Mouse (Mus musculus): ENCODE measurements around the gene Crhr1.
"Not testable (repeated sequence)": the region's sequence is repeated elsewhere in the genome, so short reads cannot be mapped to it uniquely, and the experiment has no call there.

Gene Crhr1

DNA sequence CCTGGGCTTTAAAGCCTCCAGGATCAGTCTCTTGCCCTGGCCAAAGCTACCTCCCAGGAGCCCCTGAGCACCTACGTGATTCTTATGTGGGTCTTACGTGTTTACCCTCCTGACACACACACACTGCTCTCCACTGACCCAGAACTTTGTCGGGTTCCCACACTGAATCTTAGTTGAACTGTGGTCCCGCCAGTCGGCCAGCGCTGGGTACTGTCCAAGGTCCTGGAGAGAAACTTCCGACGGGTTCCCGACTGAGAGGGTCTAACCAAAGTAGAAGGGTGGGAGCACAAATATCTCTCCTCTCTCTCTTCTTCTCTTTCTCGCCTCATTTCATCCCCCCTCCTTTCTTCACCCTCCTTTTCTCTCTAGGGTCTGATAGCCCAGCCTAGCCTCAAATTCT lies 65.2 kb downstream of the Crhr1 start:
- H3K27me3 ChIP-seq (ENCODE audit: control insufficient read depth, insufficient read depth, low read length, poor library complexity, severe bottlenecking) = no peaks in the 10 kb centered on the region
- no peaks in the 10 kb centered on the region for H3K36me3 ChIP-seq (ENCODE audit: control insufficient read depth, insufficient read depth, low read length, poor library complexity, severe bottlenecking)
- DNase-seq (ENCODE audit: low read depth, low spot score) = peak; percentile 28

- Histone ChIP-seq H3K36me3 (ENCODE audit: control insufficient read depth, insufficient read depth, low read length, poor library complexity, severe bottlenecking) (no peaks in the 10 kb centered on the region), H3K27me3 (ENCODE audit: control insufficient read depth, insufficient read depth, low read length, poor library complexity, severe bottlenecking) (peaks cover 3% of the 10 kb centered on the region; the same call in 1 of the 2 replicates)
- DNase-seq (ENCODE audit: low read depth, low spot score) = no peak
Measured at GRCm38 (mm10) chr11:104203271-104203670, 70.6 kb downstream of the Crhr1 start.

- no peak for DNase-seq (ENCODE audit: low read depth, low spot score)
- Histone ChIP-seq H3K36me3 (ENCODE audit: control insufficient read depth, insufficient read depth, low read length, poor library complexity, severe bottlenecking) (no peaks in the 10 kb centered on the region), H3K27me3 (ENCODE audit: control insufficient read depth, insufficient read depth, low read length, poor library complexity, severe bottlenecking) (peaks cover 3% of the 10 kb centered on the region; the same call in 1 of the 2 replicates)
Measured at GRCm38 (mm10) chr11:104206573-104206972, 73.9 kb downstream of the Crhr1 start.

DNA sequence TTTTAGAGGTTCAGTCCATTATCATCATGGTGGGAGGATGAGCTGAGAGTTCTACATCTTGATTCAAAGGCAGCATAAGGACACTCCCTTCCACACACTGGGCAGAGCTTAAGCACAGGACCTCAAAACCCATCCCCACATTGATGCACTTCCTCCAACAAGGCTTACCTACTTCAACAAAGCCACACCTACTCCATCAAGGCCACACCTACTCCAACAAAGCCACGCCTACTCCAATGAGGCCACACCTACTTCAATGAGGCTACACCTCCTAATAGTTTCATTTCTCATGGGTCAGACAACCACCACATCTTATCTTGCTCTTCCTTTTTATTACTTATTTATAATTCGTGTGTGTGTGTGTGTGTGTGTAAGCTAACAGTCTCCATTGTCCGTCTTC lies 76.4 kb downstream of the Crhr1 start:
- H3K27me3 ChIP-seq (ENCODE audit: control insufficient read depth, insufficient read depth, low read length, poor library complexity, severe bottlenecking) = peaks cover 3% of the 10 kb centered on the region; the same call in 1 of the 2 replicates
- no peaks in the 10 kb centered on the region for H3K36me3 ChIP-seq (ENCODE audit: control insufficient read depth, insufficient read depth, low read length, poor library complexity, severe bottlenecking)
- no peak for DNase-seq (ENCODE audit: low read depth, low spot score)

DNA sequence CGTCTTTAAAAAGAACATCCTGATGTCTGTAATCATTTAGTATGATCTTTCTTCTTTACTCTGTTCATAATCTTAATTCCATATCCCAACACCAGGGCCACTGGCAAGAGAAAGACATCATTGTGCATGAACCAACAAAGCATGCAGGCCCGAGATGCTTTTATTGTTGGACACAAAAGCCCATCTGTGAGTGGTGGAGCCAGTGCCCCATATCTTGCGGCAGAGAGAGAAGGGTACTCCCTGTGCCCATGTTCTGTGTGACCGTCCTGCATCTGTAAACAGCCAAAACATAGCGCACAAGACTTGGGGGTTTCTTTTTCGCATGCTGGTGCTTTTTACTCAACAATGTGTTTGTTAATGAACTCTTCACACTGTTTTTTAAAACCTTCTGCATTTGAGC lies 78.6 kb downstream of the Crhr1 start:
- Histone ChIP-seq H3K27me3 (ENCODE audit: control insufficient read depth, insufficient read depth, low read length, poor library complexity, severe bottlenecking) (no peaks in the 10 kb centered on the region), H3K36me3 (ENCODE audit: control insufficient read depth, insufficient read depth, low read length, poor library complexity, severe bottlenecking) (no peaks in the 10 kb centered on the region)
- no peak for DNase-seq (ENCODE audit: low read depth, low spot score)

DNA sequence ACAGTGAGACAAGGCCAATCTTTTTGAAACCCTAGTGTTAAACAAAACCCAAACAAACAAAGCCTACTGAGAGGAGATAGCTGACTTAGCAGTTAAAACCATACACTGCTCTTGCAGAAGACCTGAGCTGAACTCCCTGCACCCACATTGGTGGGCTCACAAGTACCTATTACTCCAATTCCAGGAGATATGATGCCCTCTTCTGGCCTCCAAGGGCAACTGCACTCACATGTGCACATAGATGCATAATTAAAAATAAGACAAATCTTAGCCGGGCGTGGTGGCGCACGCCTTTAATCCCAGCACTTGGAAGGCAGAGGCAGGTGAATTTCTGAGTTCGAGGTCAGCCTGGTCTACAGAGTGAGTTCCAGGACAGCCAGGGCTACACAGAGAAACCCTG lies 81.5 kb downstream of the Crhr1 start:
- not testable (repeated sequence) for H3K27me3 ChIP-seq (ENCODE audit: control insufficient read depth, insufficient read depth, low read length, poor library complexity, severe bottlenecking); H3K36me3 ChIP-seq (ENCODE audit: control insufficient read depth, insufficient read depth, low read length, poor library complexity, severe bottlenecking); DNase-seq (ENCODE audit: low read depth, low spot score)

DNA sequence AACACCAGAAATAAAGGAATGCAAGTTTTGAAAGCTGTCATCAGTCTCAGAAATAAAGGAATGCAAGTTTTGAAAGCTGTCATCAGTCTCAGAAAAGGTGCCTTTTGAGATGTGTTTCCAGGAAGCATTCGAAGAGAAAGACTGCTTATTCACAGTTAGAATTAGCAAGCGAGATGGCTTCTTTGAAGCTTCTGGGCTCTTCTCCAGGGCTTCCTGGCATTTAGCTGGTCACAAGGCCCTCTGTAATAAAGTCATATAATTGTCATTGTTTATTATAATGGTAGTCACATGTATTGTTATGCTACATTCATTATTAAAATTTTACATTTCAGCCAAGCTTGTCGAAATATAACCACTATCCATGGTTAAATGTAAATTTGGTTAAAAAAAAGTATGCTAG lies 85.4 kb downstream of the Crhr1 start:
- Histone ChIP-seq H3K36me3 (ENCODE audit: control insufficient read depth, insufficient read depth, low read length, poor library complexity, severe bottlenecking) (no peaks in the 10 kb centered on the region), H3K27me3 (ENCODE audit: control insufficient read depth, insufficient read depth, low read length, poor library complexity, severe bottlenecking) (no peaks in the 10 kb centered on the region)
- DNase-seq (ENCODE audit: low read depth, low spot score) = no peak

- H3K36me3 ChIP-seq (ENCODE audit: control insufficient read depth, insufficient read depth, low read length, poor library complexity, severe bottlenecking) = no peaks in the 10 kb centered on the region
Measured at GRCm38 (mm10) chr11:104220291-104220690, 87.6 kb downstream of the Crhr1 start.

DNA sequence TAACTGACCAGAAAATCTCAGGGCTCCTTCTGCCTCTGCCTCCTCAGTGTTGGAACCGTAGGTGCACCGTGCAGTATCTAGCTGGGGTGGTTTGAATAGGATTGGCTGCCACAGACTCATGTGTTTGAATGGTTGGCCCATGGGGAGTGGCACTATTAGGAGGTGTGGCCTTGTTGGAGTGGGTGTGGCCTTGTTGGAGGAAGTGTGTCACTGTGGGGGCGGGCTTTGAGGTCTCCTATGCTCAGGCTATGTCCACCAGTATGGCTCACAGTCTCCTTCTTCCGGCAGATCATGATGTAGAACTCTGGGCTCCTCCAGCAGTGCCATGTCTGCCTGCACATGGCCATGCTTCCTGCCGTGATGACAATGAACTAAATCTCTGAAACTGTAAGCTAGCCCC lies 89.1 kb downstream of the Crhr1 start:
- H3K36me3 ChIP-seq (ENCODE audit: control insufficient read depth, insufficient read depth, low read length, poor library complexity, severe bottlenecking) = no peaks in the 10 kb centered on the region
- no peaks in the 10 kb centered on the region for H3K27me3 ChIP-seq (ENCODE audit: control insufficient read depth, insufficient read depth, low read length, poor library complexity, severe bottlenecking)
- DNase-seq (ENCODE audit: low read depth, low spot score) = no peak

More at GRCm38 (mm10) chr11:104220291-104220690, 87.6 kb downstream of the Crhr1 start:
- H3K27me3 ChIP-seq (ENCODE audit: control insufficient read depth, insufficient read depth, low read length, poor library complexity, severe bottlenecking) = no peaks in the 10 kb centered on the region
- no peak for DNase-seq (ENCODE audit: low read depth, low spot score)

GRCm38 (mm10) chr11:104223301-104223700 lies 90.6 kb downstream of the Crhr1 start:
- no peaks in the 10 kb centered on the region for H3K27me3 ChIP-seq (ENCODE audit: control insufficient read depth, insufficient read depth, low read length, poor library complexity, severe bottlenecking)
- no peak for DNase-seq (ENCODE audit: low read depth, low spot score)
- H3K36me3 ChIP-seq (ENCODE audit: control insufficient read depth, insufficient read depth, low read length, poor library complexity, severe bottlenecking) = no peaks in the 10 kb centered on the region
